Mouse (Mus musculus): ENCODE measurements around the gene Maml1. TPM values are rescaled to one million over a fixed set of nuclear protein-coding genes. Genes with fewer than 3 reads are reported as not detected.

Gene Maml1
- polyA plus RNA-seq, 1 experiment from 2014 or later = 2.6 TPM

DNA sequence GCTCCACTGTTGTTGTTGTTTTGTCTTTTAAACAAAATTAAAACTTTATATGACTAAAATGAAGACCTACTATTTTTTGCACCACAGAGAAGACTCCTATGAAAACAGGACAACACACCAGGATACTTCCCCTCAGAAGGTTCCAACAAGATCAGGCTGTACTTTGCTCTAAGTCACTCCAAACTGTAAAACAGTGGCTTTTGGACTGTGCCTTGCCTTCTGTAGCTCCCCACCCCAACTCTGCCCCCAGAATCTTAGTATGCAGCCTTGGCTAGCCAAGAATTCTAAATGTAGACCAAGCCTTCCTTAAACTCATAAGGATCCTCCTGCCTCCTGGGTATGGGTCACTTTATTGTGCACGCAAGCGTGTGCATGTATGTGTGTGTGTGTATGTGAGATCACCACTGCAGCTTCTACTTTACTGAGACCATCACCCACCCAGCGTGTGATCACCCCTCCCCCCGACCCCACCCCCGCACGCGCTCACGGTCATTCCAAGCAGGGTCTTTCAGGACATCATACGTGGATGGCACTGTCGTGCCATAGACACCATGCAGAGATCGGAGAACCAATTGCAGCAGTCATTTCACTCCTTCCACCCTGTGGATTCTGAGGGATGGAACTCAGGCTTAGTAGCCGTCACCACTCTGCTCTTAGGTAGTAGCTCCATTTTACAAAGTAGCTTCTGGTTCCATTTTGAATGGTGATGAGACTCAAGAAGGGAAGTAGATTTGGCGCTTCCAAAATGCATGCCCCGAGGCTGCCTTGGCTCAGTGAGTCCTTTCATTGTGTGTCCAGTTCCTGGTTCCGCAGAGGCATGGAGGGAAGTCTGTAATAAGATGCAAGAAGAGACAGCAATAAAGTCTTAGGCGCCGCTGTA lies 68.1 kb downstream of the Maml1 start:
- 8% methylated on average over 17 of the region's 17 CpGs for WGBS
- H3K4me1 ChIP-seq (ENCODE audit: control insufficient read depth, insufficient read depth, low read length) = peaks cover 24% of the 10 kb centered on the region
- no peak for ATAC-seq (replicated peaks; ENCODE audit: extremely low read depth, insufficient read depth, low FRiP score)

GRCm38 (mm10) chr11:50222559-50223276 lies 69.4 kb downstream of the Maml1 start:
- 62% methylated on average over 7 of the region's 7 CpGs for WGBS
- Histone ChIP-seq H3K4me2 (ENCODE audit: low read depth, low read length) (no peak overlapping the region), H3K4me3 (ENCODE audit: low read length) (no peak overlapping the region)

More for the DNA sequence above, 68.1 kb downstream of the Maml1 start:
- H3K4me3 ChIP-seq (ENCODE audit: low read length) = peak overlapping the region; percentile 89
- H3K4me2 ChIP-seq (ENCODE audit: low read depth, low read length) = peak overlapping the region; percentile 96
- peak overlapping the region; percentile 95 for H3K9ac ChIP-seq (ENCODE audit: low read length)
- no peaks in the 10 kb centered on the region for H3K36me3 ChIP-seq (ENCODE audit: control insufficient read depth, insufficient read depth)
- H3K9me3 ChIP-seq (replicated peaks; ENCODE audit: control insufficient read depth, low read length) = no peaks in the 10 kb centered on the region
- H3K27ac ChIP-seq (ENCODE audit: low read length) = peak overlapping the region; percentile 79
- H3K27me3 ChIP-seq (ENCODE audit: control insufficient read depth, insufficient read depth, low read length) = no peaks in the 10 kb centered on the region

GRCm38 (mm10) chr11:50219833-50220232 lies 72.3 kb downstream of the Maml1 start:
- no peak overlapping the region for H3K4me2 ChIP-seq (ENCODE audit: low read depth, low read length)
- H3K4me3 ChIP-seq (ENCODE audit: low read length) = no peak overlapping the region
- no peaks in the 10 kb centered on the region for H3K27me3 ChIP-seq (ENCODE audit: control insufficient read depth, insufficient read depth, low read length)
- no peak for ATAC-seq (replicated peaks; ENCODE audit: extremely low read depth, insufficient read depth, low FRiP score)
- H3K9me3 ChIP-seq (replicated peaks; ENCODE audit: control insufficient read depth, low read length) = no peaks in the 10 kb centered on the region
- peaks cover 18% of the 10 kb centered on the region for H3K4me1 ChIP-seq (ENCODE audit: control insufficient read depth, insufficient read depth, low read length)
- 56% methylated on average over 2 of the region's 2 CpGs for WGBS
- no peaks in the 10 kb centered on the region for H3K36me3 ChIP-seq (ENCODE audit: control insufficient read depth, insufficient read depth)
- H3K9ac ChIP-seq (ENCODE audit: low read length) = no peak overlapping the region
- H3K27ac ChIP-seq (ENCODE audit: low read length) = no peak overlapping the region

More at GRCm38 (mm10) chr11:50222559-50223276, 69.4 kb downstream of the Maml1 start:
- Histone ChIP-seq H3K36me3 (ENCODE audit: control insufficient read depth, insufficient read depth) (no peaks in the 10 kb centered on the region), H3K27ac (ENCODE audit: low read length) (no peak overlapping the region), H3K4me1 (ENCODE audit: control insufficient read depth, insufficient read depth, low read length) (peaks cover 24% of the 10 kb centered on the region), H3K9me3 (replicated peaks; ENCODE audit: control insufficient read depth, low read length) (no peaks in the 10 kb centered on the region), H3K27me3 (ENCODE audit: control insufficient read depth, insufficient read depth, low read length) (no peaks in the 10 kb centered on the region), H3K9ac (ENCODE audit: low read length) (no peak overlapping the region)
- ATAC-seq (replicated peaks; ENCODE audit: extremely low read depth, insufficient read depth, low FRiP score) = no peak

GRCm38 (mm10) chr11:50217811-50218210 lies 74.3 kb downstream of the Maml1 start:
- H3K27ac ChIP-seq (ENCODE audit: low read length) = 0 out of 2 replicates have a peak overlapping the region, but pooled peaks have one; percentile 27
- H3K9me3 ChIP-seq (replicated peaks; ENCODE audit: control insufficient read depth, low read length) = no peaks in the 10 kb centered on the region
- H3K27me3 ChIP-seq (ENCODE audit: control insufficient read depth, insufficient read depth, low read length) = no peaks in the 10 kb centered on the region
- H3K4me2 ChIP-seq (ENCODE audit: low read depth, low read length) = no peak overlapping the region
- H3K9ac ChIP-seq (ENCODE audit: low read length) = no peak overlapping the region
- H3K36me3 ChIP-seq (ENCODE audit: control insufficient read depth, insufficient read depth) = no peaks in the 10 kb centered on the region
- H3K4me3 ChIP-seq (ENCODE audit: low read length) = no peak overlapping the region
- peaks cover 20% of the 10 kb centered on the region for H3K4me1 ChIP-seq (ENCODE audit: control insufficient read depth, insufficient read depth, low read length)
- 48% methylated on average over 4 of the region's 4 CpGs for WGBS
- no peak for ATAC-seq (replicated peaks; ENCODE audit: extremely low read depth, insufficient read depth, low FRiP score)

DNA sequence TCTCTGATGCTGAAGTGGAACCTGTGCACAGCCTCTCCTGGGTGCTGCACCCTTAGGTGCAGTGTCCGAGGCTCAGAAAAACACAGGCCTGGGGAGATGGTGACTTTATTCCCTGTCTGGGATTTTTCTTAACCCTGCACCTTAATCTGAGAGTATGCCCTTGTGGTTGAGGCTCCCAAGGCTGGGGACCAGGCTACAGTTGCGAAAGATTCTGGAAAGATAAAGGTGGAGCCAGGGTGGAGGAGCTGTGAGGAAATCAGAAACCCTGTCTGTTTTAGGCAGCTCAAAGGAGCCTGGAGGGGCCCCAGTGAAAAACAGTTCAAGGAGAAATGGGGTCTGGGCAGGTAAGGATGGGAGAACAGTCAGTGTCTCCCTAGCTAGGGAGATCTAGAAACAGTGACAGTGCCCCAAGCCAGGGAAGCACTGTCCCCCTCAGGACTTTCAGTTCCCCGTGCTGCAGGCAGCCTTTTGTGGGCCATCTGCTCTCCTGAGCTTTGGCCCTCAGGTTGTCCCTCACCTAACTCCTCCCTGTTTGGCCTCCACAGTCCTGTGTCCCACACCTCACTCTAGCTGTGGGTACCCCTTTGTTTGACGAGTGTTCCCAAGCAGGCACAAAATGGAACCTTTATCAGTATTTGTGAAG lies 75.3 kb downstream of the Maml1 start:
- Histone ChIP-seq H3K36me3 (ENCODE audit: control insufficient read depth, insufficient read depth) (no peaks in the 10 kb centered on the region), H3K4me3 (ENCODE audit: low read length) (no peak overlapping the region), H3K27me3 (ENCODE audit: control insufficient read depth, insufficient read depth, low read length) (no peaks in the 10 kb centered on the region), H3K27ac (ENCODE audit: low read length) (no peak overlapping the region), H3K9me3 (replicated peaks; ENCODE audit: control insufficient read depth, low read length) (no peaks in the 10 kb centered on the region), H3K4me2 (ENCODE audit: low read depth, low read length) (no peak overlapping the region), H3K9ac (ENCODE audit: low read length) (no peak overlapping the region), H3K4me1 (ENCODE audit: control insufficient read depth, insufficient read depth, low read length) (peaks cover 26% of the 10 kb centered on the region)
- no peak for ATAC-seq (replicated peaks; ENCODE audit: extremely low read depth, insufficient read depth, low FRiP score)
- WGBS = 67% methylated on average over 4 of the region's 4 CpGs

DNA sequence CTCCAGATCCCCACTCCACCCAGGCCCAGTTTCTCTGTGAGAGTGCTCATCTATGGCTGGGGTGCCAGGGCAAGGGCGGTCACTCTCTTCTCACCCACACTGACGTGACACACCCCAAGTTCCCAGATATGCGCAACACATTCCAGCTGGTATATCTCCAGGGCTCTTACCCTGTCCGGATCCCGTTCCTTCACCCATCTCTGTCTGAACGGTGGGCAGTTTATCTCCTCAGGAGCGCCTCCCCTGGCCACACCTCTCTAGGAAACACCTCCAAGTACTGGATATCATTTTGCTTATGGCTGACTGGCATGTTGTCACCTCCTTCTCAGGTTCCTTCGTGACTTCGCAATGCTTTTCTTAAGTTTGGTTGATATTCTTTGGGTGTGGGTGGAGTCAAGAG lies 76.5 kb downstream of the Maml1 start:
- Histone ChIP-seq H3K4me1 (ENCODE audit: control insufficient read depth, insufficient read depth, low read length) (peaks cover 33% of the 10 kb centered on the region), H3K27ac (ENCODE audit: low read length) (no peak overlapping the region), H3K4me2 (ENCODE audit: low read depth, low read length) (peak overlapping the region; percentile 36), H3K27me3 (ENCODE audit: control insufficient read depth, insufficient read depth, low read length) (no peaks in the 10 kb centered on the region), H3K4me3 (ENCODE audit: low read length) (no peak overlapping the region), H3K9me3 (replicated peaks; ENCODE audit: control insufficient read depth, low read length) (no peaks in the 10 kb centered on the region), H3K9ac (ENCODE audit: low read length) (no peak overlapping the region), H3K36me3 (ENCODE audit: control insufficient read depth, insufficient read depth) (no peaks in the 10 kb centered on the region)
- 19% methylated on average over 9 of the region's 9 CpGs for WGBS
- no peak for ATAC-seq (replicated peaks; ENCODE audit: extremely low read depth, insufficient read depth, low FRiP score)

GRCm38 (mm10) chr11:50214631-50215030 lies 77.5 kb downstream of the Maml1 start:
- H3K36me3 ChIP-seq (ENCODE audit: control insufficient read depth, insufficient read depth) = no peaks in the 10 kb centered on the region
- H3K9me3 ChIP-seq (replicated peaks; ENCODE audit: control insufficient read depth, low read length) = no peaks in the 10 kb centered on the region
- WGBS = 90% methylated on average over 6 of the region's 6 CpGs
- H3K4me2 ChIP-seq (ENCODE audit: low read depth, low read length) = no peak overlapping the region
- no peak for ATAC-seq (replicated peaks; ENCODE audit: extremely low read depth, insufficient read depth, low FRiP score)
- H3K9ac ChIP-seq (ENCODE audit: low read length) = no peak overlapping the region
- no peak overlapping the region for H3K27ac ChIP-seq (ENCODE audit: low read length)
- H3K4me3 ChIP-seq (ENCODE audit: low read length) = no peak overlapping the region
- no peaks in the 10 kb centered on the region for H3K27me3 ChIP-seq (ENCODE audit: control insufficient read depth, insufficient read depth, low read length)
- peaks cover 34% of the 10 kb centered on the region for H3K4me1 ChIP-seq (ENCODE audit: control insufficient read depth, insufficient read depth, low read length)

DNA sequence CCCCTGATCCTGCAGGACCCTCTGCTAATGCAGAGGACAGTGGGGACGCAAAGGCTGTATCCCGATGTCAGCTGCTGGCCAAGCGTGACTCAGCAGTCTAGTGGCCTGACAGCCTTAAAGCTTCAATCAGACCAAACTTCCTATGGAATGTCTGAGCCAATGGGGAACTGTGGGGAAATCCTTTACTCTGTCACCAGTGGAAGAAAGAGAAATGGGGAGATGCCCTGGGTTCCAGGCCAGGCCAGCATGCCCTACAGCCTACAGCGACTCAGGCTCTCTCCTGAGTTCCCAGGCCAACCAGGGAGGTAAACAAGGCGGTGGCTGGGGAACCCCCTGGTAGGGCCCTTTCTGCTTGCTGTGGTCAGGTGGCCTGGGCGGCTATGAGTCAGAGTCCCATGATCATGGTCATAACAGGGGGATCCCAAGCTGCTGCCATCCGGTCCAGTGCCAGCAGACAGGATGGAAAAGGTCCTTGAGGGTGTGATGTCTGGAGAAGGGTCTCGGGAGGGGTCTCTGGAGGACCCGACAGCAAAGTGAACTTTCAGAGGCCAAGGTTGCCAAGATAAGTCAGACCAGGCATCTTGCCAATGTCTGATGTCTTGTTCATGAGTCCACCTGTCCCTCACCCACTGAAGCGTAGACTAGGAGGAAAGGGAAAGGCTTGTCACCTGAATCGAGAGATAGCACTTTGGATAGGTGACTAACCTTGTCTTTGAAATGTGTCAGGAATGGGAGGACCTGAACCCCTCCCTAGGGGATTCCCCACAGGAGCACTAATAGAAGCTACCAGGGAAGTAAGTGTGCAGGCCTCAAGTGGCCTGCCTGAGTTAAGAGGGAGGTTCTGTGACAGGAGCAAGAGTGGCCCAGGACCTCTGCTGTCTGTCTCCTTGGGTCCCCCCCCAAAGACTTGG lies 79.0 kb downstream of the Maml1 start:
- H3K9ac ChIP-seq (ENCODE audit: low read length) = peak overlapping the region; percentile 16; the same call in 1 of the 2 replicates
- H3K27me3 ChIP-seq (ENCODE audit: control insufficient read depth, insufficient read depth, low read length) = no peaks in the 10 kb centered on the region
- H3K4me1 ChIP-seq (ENCODE audit: control insufficient read depth, insufficient read depth, low read length) = peaks cover 42% of the 10 kb centered on the region
- peak; percentile 59 for ATAC-seq (replicated peaks; ENCODE audit: extremely low read depth, insufficient read depth, low FRiP score)
- H3K36me3 ChIP-seq (ENCODE audit: control insufficient read depth, insufficient read depth) = no peaks in the 10 kb centered on the region
- peak overlapping the region; percentile 84 for H3K27ac ChIP-seq (ENCODE audit: low read length)
- 18% methylated on average over 11 of the region's 11 CpGs for whole genome bisulfite sequencing
- peak overlapping the region; percentile 44; the same call in 1 of the 2 replicates for H3K4me2 ChIP-seq (ENCODE audit: low read depth, low read length)
- H3K4me3 ChIP-seq (ENCODE audit: low read length) = peak overlapping the region; percentile 15
- H3K9me3 ChIP-seq (replicated peaks; ENCODE audit: control insufficient read depth, low read length) = no peaks in the 10 kb centered on the region

Data from heart, embryonic 16.5 days (tissue).